Mouse (Mus musculus): ENCODE measurements around the gene Gnaz.

GRCm38 (mm10) chr10:75026491-75026890 lies 59.5 kb downstream of the Gnaz start:
- TF ChIP-seq CTCF (IDR thresholded peaks at IDR 0.05) (no peak), POLR2A (IDR thresholded peaks at IDR 0.05; ENCODE audit: insufficient read depth, low read depth, low read length) (no peak), EP300 (IDR thresholded peaks at IDR 0.05; ENCODE audit: insufficient read depth, low read depth, low read length) (no peak)

Data from heart, adult 2 months (tissue).